Mouse (Mus musculus) central nervous system, embryonic 14 days (tissue): ENCODE measurements around the gene Gm12888. TPM values are rescaled to one million over a fixed set of nuclear protein-coding genes. Genes with fewer than 3 reads are reported as not detected.

Experiments used
- polyA plus RNA-seq: library from polyadenylated mRNA; depleted of rRNA; stranded (reverse); fragments of >200 nt; gene quantifications from 2 replicates; pipeline ENCODE4 v1.2.3, GENCODE M21; 2012; rRNA removed

Gm12888 gene
- polyA plus RNA-seq, result not detected in 2 replicates

DNA sequence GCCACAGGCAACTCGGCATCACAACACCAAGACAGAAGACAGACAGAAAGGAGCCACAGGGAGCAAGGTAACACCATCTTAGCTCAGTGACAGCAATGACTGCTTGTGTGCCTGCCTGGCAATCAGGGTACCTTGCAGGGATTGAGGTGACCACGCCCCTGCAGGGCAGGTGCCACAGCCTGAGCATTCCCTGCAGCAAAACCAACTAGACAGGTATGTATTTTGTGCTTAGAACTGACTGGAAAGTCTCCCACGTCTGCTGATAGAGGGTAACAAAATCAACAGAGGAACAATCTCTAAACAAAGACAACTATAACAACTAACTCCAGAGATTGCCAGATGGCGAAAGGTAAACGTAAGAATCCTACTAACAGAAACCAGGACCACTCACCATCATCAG lies at the start of gene Gm12888:
Gm12888 (minus strand) TSS at position 101 of the 400 bp plus-strand sequence.

Other genes with a start within 250 kb of the Gm12888 start
- gene Zmpste24, start 226.7 kb downstream of the Gm12888 start, polyA plus RNA-seq, result 17.9 and 18.0 TPM in 2 replicates
- not detected in 2 replicates for gene Tmco2, start 215.7 kb downstream of the Gm12888 start, polyA plus RNA-seq
- gene Rlf, start 109.8 kb downstream of the Gm12888 start, polyA plus RNA-seq, result 20.7 and 22.0 TPM in 2 replicates
- not detected in 2 replicates for gene Gm12886, start 98.2 kb upstream of the Gm12888 start, polyA plus RNA-seq